Mouse (Mus musculus): ENCODE results near the gene Arntl2. TPM values are rescaled to one million over a fixed set of nuclear protein-coding genes. Genes with fewer than 3 reads are reported as not detected.

Arntl2 gene
- total RNA-seq, 1 experiment = 8.4 TPM

DNA sequence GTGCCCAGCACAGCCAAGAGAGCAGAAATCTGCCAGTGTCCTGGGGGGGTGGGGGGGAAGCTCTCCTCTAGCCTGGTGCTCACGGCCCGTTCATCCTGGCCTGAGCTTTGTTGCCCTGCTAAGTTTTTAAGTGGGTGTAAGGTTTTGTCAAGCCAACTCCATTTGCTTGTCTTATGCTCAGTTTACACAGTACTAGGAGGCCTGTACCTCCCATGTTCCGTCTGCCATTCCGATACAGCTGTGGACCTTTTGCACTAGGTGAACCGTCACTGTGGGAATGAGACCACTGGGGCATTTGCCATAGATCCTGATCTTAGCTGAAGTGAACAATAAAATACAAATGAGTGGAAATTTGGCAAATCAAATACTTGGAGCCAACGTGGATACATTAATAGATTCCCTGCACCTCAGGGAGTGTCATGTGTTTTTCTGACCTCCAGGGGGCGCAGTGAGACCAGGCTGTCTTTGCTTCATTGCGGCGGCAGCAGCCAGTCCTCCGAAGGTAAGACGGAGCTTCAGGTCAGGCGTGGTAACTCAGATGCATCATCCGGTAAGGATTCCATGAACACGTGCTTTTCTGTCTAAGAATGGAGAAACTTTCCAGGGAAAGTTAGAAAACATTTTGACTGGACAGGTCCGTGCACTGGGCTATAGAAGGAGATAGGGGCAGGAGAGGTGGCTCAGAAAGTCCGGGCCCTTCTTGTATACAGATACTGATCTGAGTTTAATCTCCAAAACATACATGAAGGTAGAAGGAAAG, 29.1 kb downstream of the Arntl2 start:
- Histone ChIP-seq H3K9ac (ENCODE audit: insufficient read depth, low read depth, low read length, poor library complexity, severe bottlenecking) (no peak overlapping the region), H3K9me3 (ENCODE audit: control insufficient read depth, insufficient read depth, low read depth, low read length) (no peaks in the 10 kb centered on the region), H3K4me3 (ENCODE audit: insufficient read depth in 1 of 2, low read depth in 1 of 2, low read length in 2 of 2, poor library complexity in 1 of 2, severe bottlenecking in 1 of 2) (no peak overlapping the region), H3K4me1 (ENCODE audit: control insufficient read depth in 2 of 2, insufficient read depth in 2 of 2, low read length in 2 of 2, poor library complexity in 1 of 2) (no peaks in the 10 kb centered on the region), H3K36me3 (ENCODE audit: control insufficient read depth, insufficient read depth, low read length, poor library complexity, severe bottlenecking) (no peaks in the 10 kb centered on the region), H3K27ac (ENCODE audit: insufficient read depth, low read depth, low read length, poor library complexity, severe bottlenecking) (no peak overlapping the region)
- in situ Hi-C loops (cut with MboI; ENCODE audit: low sequenced_read_pairs in 2 of 2, unreplicated experiment in 2 of 2) = no loop called here
- no peak for TF ChIP-seq HCFC1 (IDR thresholded peaks at IDR 0.05; ENCODE audit: borderline replicate concordance, insufficient read depth, low read length)
- peak; percentile 33; the same call in 1 of the 2 replicates for TF ChIP-seq ZC3H11A (IDR thresholded peaks at IDR 0.05; ENCODE audit: borderline replicate concordance, low read depth, low read length)
- no peak for TF ChIP-seq CHD2 (IDR thresholded peaks at IDR 0.05; ENCODE audit: low read depth, low read length)
- DNase-seq (ENCODE audit: low read depth, low spot score) = peak; percentile 39

DNA sequence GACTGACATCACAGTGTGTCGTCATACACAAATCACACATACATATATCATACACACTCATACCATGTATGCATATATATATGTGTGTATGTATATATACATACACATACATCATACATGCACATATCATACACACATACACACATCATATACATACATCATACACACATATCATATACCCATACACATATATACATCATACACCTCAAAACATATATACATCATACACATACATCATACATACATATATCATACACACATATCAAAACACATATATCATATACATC, 29.6 kb downstream of the Arntl2 start:
- in situ Hi-C loops (cut with MboI; ENCODE audit: low sequenced_read_pairs in 2 of 2, unreplicated experiment in 2 of 2) = no loop called here
- H3K9me3 ChIP-seq (ENCODE audit: control insufficient read depth, insufficient read depth, low read depth, low read length) = no peaks in the 10 kb centered on the region
- H3K27ac ChIP-seq (ENCODE audit: insufficient read depth, low read depth, low read length, poor library complexity, severe bottlenecking) = no peak overlapping the region
- no peak for TF ChIP-seq CHD2 (IDR thresholded peaks at IDR 0.05; ENCODE audit: low read depth, low read length)
- TF ChIP-seq ZNF384 (IDR thresholded peaks at IDR 0.05; ENCODE audit: low read depth, low read length) = no peak
- no peak for TF ChIP-seq HCFC1 (IDR thresholded peaks at IDR 0.05; ENCODE audit: borderline replicate concordance, insufficient read depth, low read length)
- no peak for TF ChIP-seq MAFK (IDR thresholded peaks at IDR 0.05; ENCODE audit: insufficient read depth, low read depth, low read length)
- no peak for TF ChIP-seq ZC3H11A (IDR thresholded peaks at IDR 0.05; ENCODE audit: borderline replicate concordance, low read depth, low read length)
- H3K36me3 ChIP-seq (ENCODE audit: control insufficient read depth, insufficient read depth, low read length, poor library complexity, severe bottlenecking) = no peaks in the 10 kb centered on the region
- no peaks in the 10 kb centered on the region for H3K4me1 ChIP-seq (ENCODE audit: control insufficient read depth in 2 of 2, insufficient read depth in 2 of 2, low read length in 2 of 2, poor library complexity in 1 of 2)
- DNase-seq (ENCODE audit: low read depth, low spot score) = no peak
- no peak overlapping the region for H3K4me3 ChIP-seq (ENCODE audit: insufficient read depth in 1 of 2, low read depth in 1 of 2, low read length in 2 of 2, poor library complexity in 1 of 2, severe bottlenecking in 1 of 2)
- no peak overlapping the region for H3K9ac ChIP-seq (ENCODE audit: insufficient read depth, low read depth, low read length, poor library complexity, severe bottlenecking)

DNA sequence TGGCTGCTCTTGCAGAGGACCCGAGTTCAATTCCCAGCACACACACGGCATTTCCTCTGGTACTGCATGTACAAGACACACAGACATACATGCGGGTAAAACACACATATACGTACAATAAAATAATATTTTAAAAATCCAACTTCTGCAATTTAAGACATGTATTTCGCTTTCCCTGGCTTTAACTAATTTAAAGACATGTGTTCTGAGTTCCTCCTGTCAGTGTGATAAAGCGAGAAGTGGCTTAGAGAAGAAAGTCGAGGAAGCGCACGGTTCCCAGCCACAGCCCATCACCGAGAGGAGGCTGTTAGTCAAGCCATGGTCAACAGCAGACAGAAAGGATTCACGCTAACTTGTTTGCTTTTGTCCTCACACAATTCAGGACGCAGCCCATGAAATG, 35.5 kb downstream of the Arntl2 start:
- Histone ChIP-seq H3K4me1 (ENCODE audit: control insufficient read depth in 2 of 2, insufficient read depth in 2 of 2, low read length in 2 of 2, poor library complexity in 1 of 2) (no peaks in the 10 kb centered on the region), H3K27ac (ENCODE audit: insufficient read depth, low read depth, low read length, poor library complexity, severe bottlenecking) (no peak overlapping the region), H3K9ac (ENCODE audit: insufficient read depth, low read depth, low read length, poor library complexity, severe bottlenecking) (no peak overlapping the region), H3K4me3 (ENCODE audit: insufficient read depth in 1 of 2, low read depth in 1 of 2, low read length in 2 of 2, poor library complexity in 1 of 2, severe bottlenecking in 1 of 2) (no peak overlapping the region), H3K36me3 (ENCODE audit: control insufficient read depth, insufficient read depth, low read length, poor library complexity, severe bottlenecking) (no peaks in the 10 kb centered on the region), H3K9me3 (ENCODE audit: control insufficient read depth, insufficient read depth, low read depth, low read length) (no peaks in the 10 kb centered on the region)
- DNase-seq (ENCODE audit: low read depth, low spot score) = no peak
- no peak for TF ChIP-seq MAFK (IDR thresholded peaks at IDR 0.05; ENCODE audit: insufficient read depth, low read depth, low read length)
- no peak for TF ChIP-seq HCFC1 (IDR thresholded peaks at IDR 0.05; ENCODE audit: borderline replicate concordance, insufficient read depth, low read length)
- no peak for TF ChIP-seq CHD2 (IDR thresholded peaks at IDR 0.05; ENCODE audit: low read depth, low read length)
- TF ChIP-seq ZC3H11A (IDR thresholded peaks at IDR 0.05; ENCODE audit: borderline replicate concordance, low read depth, low read length) = no peak
- TF ChIP-seq ZNF384 (IDR thresholded peaks at IDR 0.05; ENCODE audit: low read depth, low read length) = no peak
- in situ Hi-C loops (cut with MboI; ENCODE audit: low sequenced_read_pairs in 2 of 2, unreplicated experiment in 2 of 2) = no loop called here

DNA sequence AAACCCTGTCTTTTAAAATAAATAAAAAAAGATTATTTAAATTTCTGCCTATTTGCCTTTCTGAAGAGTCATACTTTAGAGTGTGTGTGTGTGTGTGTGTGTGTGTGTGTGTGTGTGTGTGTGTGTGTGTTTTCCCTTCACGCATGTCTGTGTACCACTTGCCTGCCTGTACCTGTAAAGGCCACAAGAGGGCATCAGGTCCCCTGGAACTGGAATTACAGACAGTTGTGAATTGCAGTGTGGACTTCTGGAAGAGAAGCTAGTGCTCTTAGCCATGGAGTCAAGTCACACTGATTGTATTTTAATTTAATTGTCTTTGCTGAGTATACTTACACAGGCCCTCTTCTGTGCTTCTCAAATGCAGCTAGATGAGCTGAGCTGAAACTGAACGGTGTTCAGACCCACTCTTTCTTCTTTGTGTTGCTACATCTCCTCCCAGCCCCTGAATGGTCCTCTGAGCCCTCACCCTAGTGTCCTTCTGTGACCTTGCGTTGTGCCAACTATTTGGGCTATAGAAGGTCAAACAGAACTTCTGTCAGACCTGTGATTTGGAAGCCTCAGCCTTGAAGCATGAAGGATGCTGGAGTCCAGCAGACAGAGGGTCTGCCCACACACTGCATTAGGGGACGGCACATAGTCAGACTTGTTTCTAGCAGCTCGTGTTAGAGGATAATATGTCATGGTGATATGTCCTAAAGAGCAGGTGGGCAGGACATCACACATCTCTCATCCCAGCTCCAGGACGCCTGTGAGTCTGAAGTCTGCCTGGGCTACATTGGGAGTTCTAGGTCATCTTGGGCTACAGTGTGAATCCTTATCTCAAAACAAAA, 37.8 kb downstream of the Arntl2 start:
- in situ Hi-C loops (cut with MboI; ENCODE audit: low sequenced_read_pairs in 2 of 2, unreplicated experiment in 2 of 2) = no loop called here
- DNase-seq (ENCODE audit: low read depth, low spot score) = peak; percentile 20
- peak; percentile 70 for TF ChIP-seq ZC3H11A (IDR thresholded peaks at IDR 0.05; ENCODE audit: borderline replicate concordance, low read depth, low read length)
- TF ChIP-seq HCFC1 (IDR thresholded peaks at IDR 0.05; ENCODE audit: borderline replicate concordance, insufficient read depth, low read length) = no peak

More for the DNA sequence above, 37.8 kb downstream of the Arntl2 start:
- H3K4me1 ChIP-seq (ENCODE audit: control insufficient read depth in 2 of 2, insufficient read depth in 2 of 2, low read length in 2 of 2, poor library complexity in 1 of 2) = no peaks in the 10 kb centered on the region
- no peak overlapping the region for H3K27ac ChIP-seq (ENCODE audit: insufficient read depth, low read depth, low read length, poor library complexity, severe bottlenecking)
- H3K9ac ChIP-seq (ENCODE audit: insufficient read depth, low read depth, low read length, poor library complexity, severe bottlenecking) = no peak overlapping the region
- H3K36me3 ChIP-seq (ENCODE audit: control insufficient read depth, insufficient read depth, low read length, poor library complexity, severe bottlenecking) = no peaks in the 10 kb centered on the region
- no peak overlapping the region for H3K4me3 ChIP-seq (ENCODE audit: insufficient read depth in 1 of 2, low read depth in 1 of 2, low read length in 2 of 2, poor library complexity in 1 of 2, severe bottlenecking in 1 of 2)
- no peaks in the 10 kb centered on the region for H3K9me3 ChIP-seq (ENCODE audit: control insufficient read depth, insufficient read depth, low read depth, low read length)
